12 mouse cellular contexts compared by ENCODE assay signal in genomic region chr16:94399141-94399540, GRCm38 (mm10).
"Had no signal": no experiment of that assay in that cellular context is flagged by ENCODE, and none has a peak within 500 bp of the region (broad histone marks: within the 10 kb centered on the region; RNA-seq: fewer than 3 reads in every experiment).

No protein-coding gene starts in this region.

- H3K9me3 ChIP-seq: liver, embryonic 12.5 days; midbrain, embryonic 10.5 days; neural tube, embryonic 15.5 days had no signal

- H3K4me2 ChIP-seq: liver, embryonic 12.5 days; lung, embryonic 14.5 days; neural tube, embryonic 15.5 days had no signal

- ATAC-seq: liver, embryonic 12.5 days had no signal

- H3K27me3 ChIP-seq: liver, embryonic 12.5 days; neural tube, embryonic 15.5 days had no signal

- H3K27ac ChIP-seq: liver, embryonic 12.5 days; midbrain, embryonic 10.5 days; neural tube, embryonic 15.5 days had no signal

- H3K4me3 ChIP-seq: liver, embryonic 12.5 days; midbrain, embryonic 10.5 days; myocyte; neural tube, embryonic 15.5 days had no signal

- H3K9ac ChIP-seq: liver, embryonic 12.5 days; lung, embryonic 14.5 days; neural tube, embryonic 15.5 days had no signal

- DNase-seq: left cerebral cortex, postnatal 4 days; lung, embryonic 14.5 days; lung, postnatal 10 days; lung, postnatal 4 days; midbrain, embryonic 14.5 days; right cerebral cortex, adult 18-20 months; right cerebral cortex, postnatal 25 days; thymus, postnatal 4 days had no signal
